20 mouse cellular contexts compared by ENCODE assay signal in genomic region chr12:4784466-4784865, GRCm38 (mm10). TPM values are rescaled to one million over a fixed set of nuclear protein-coding genes. Genes with fewer than 3 reads are reported as not detected.
"Had no signal": no experiment of that assay in that cellular context is flagged by ENCODE, and none has a peak within 500 bp of the region (broad histone marks: within the 10 kb centered on the region; RNA-seq: fewer than 3 reads in every experiment).

No protein-coding gene starts in this region.

- H3K9me3 ChIP-seq: midbrain, embryonic 10.5 days; midbrain, embryonic 12.5 days; neural tube, embryonic 13.5 days; neural tube, embryonic 15.5 days had no signal

- H3K36me3 ChIP-seq: midbrain, embryonic 10.5 days; midbrain, embryonic 12.5 days; neural tube, embryonic 13.5 days; neural tube, embryonic 15.5 days had no signal

- H3K4me2 ChIP-seq: lung, embryonic 14.5 days; midbrain, embryonic 12.5 days; neural tube, embryonic 13.5 days; neural tube, embryonic 15.5 days had no signal

- H3K4me1 ChIP-seq: midbrain, embryonic 10.5 days; midbrain, embryonic 12.5 days; neural tube, embryonic 13.5 days; neural tube, embryonic 15.5 days had no signal

- H3K27ac ChIP-seq: midbrain, embryonic 10.5 days; midbrain, embryonic 12.5 days; neural tube, embryonic 13.5 days; neural tube, embryonic 15.5 days had no signal

- H3K9ac ChIP-seq: lung, embryonic 14.5 days; midbrain, embryonic 12.5 days; neural tube, embryonic 13.5 days; neural tube, embryonic 15.5 days had no signal

- DNase-seq: lung, adult 18-20 months; lung, embryonic 14.5 days; lung, postnatal 10 days; lung, postnatal 4 days; midbrain, embryonic 14.5 days; retina, postnatal 1 day; right cerebral cortex, adult 18-20 months; right cerebral cortex, postnatal 25 days; right cerebral cortex, postnatal 4 days; spleen, adult 18-20 months; thymus, adult 18-20 months; thymus, postnatal 36 days had no signal

- ATAC-seq: midbrain, embryonic 16.5 days had no signal

- H3K4me3 ChIP-seq: midbrain, embryonic 10.5 days; midbrain, embryonic 12.5 days; myocyte; neural tube, embryonic 13.5 days; neural tube, embryonic 15.5 days had no signal

- H3K27me3 ChIP-seq: midbrain, embryonic 12.5 days; neural tube, embryonic 13.5 days; neural tube, embryonic 15.5 days had no signal

RNA-seq across cellular contexts. Expression of gene Fam228b, which starts 15.4 kb away (rescaled TPM):
- polyA plus RNA-seq: small intestine, adult 2 months had no signal

RNA-seq across cellular contexts. Expression of gene Pfn4, which starts 15.6 kb away (rescaled TPM):
- polyA plus RNA-seq: small intestine, adult 2 months had no signal

RNA-seq across cellular contexts. Expression of gene Fam228a, which starts 46.2 kb away (rescaled TPM):
- polyA plus RNA-seq: myocyte; neural tube, embryonic 11.5 days; small intestine, adult 2 months had no signal
